Mouse (Mus musculus): Measurements from ENCODE around the gene Gcnt7.

The Gcnt7 gene

GRCm38 (mm10) chr2:172404239-172404638, 54.2 kb downstream of the Gcnt7 start:
- DNase-seq (ENCODE audit: low spot score), result no peak

- no peak for DNase-seq (ENCODE audit: low spot score)
These were observed 57.1 kb downstream of the Gcnt7 start for GRCm38 (mm10) chr2:172401116-172401825.

All from adipocyte (in vitro differentiated cells).